Mouse (Mus musculus) brain, embryonic 14.5 days (tissue): ENCODE measurements around the gene Bclaf1.

Experiments used
- CTCF ChIP-seq: fragments of 200-500 bp; IDR thresholded peaks from 2 replicates; pipeline ENCODE4 v1.5.1; 2012; ENCODE audit warnings: inconsistent platforms, mild to moderate bottlenecking, moderate library complexity, borderline replicate concordance; ENCODE audit not compliant: insufficient read depth, insufficient read length; ENCODE audit errors: extremely low read depth
- POLR2A ChIP-seq: fragments of 200-500 bp; IDR thresholded peaks from 2 replicates; pipeline ENCODE4 v1.6.1; 2012; ENCODE audit warnings: mild to moderate bottlenecking, inconsistent platforms, borderline replicate concordance; ENCODE audit not compliant: poor library complexity, insufficient read depth, insufficient read length, severe bottlenecking; ENCODE audit errors: extremely low read depth

DNA sequence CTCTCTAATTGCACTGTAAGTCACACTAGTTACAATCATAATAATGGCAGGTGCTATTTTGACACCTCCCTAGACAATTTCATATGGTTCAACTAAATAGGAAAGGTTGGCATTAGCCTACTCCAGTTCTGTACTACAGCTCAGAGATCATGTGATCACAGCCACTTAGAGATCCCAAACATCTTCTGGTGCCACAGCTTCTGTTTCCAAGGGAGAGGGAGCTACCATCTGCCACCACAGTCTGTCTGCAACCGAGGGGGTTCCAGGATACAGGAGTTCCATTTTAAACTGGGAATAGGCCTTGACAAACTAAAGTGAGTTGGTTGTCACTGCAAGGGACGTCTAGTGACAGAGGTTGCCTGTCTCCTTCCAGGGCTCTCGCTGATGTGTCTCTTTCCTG is 68.5 kb downstream of the Bclaf1 start:
- no peak for TF ChIP-seq CTCF
- no peak for TF ChIP-seq POLR2A
